In the genomic region with DNA sequence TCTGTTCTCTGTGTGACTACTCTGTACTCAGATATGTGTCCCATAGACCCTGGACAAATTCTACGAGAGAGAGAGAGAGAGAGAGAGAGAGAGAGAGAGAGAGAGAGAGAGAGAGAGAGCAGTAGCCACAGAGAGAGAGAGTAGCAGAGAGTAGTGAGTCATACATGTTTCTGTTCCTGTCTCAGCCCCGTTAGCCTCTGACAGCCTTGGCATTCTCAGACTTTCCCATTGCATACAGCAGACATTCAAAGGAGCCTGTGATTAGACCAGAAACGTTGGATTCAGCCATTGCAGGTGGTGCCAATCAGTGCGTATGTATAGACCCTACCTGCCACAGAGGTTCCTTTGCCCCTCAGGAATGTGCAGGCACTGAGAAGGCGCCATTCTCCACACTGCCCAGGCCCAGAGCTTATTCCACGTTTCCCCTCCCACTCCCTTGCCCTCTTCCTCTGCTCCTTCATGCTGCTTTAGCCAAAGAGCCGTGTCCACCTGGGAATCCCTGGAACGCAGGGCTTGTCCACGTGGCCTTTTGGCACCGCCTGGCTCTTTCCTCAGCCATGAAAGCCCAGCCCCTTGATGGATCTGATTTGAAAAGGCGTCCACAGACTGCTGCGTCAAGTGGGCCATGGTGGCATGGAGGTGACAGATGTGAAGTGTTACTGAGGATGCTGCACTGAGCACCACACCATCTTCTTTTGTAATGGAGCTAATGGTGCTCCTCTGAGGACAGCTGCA, we compare ENCODE assay signal across 28 mouse cellular contexts.
DNase-seq lines count a peak whose midpoint lies in the region; ATAC-seq and TF ChIP-seq lines count a peak whose summit lies in the region.
"Had no signal": no experiment of that assay in that cellular context is flagged by ENCODE, and none has a peak within 500 bp of the region (broad histone marks: within the 10 kb centered on the region; RNA-seq: fewer than 3 reads in every experiment).

No protein-coding gene starts in this region.

- WGBS in hindbrain, embryonic 10.5 days = 84% methylated on average over 12 of the region's 12 CpGs
- whole genome bisulfite sequencing in hindbrain, embryonic 11.5 days = 76% methylated on average over 12 of the region's 12 CpGs

- H3K27me3 ChIP-seq in hindbrain, embryonic 10.5 days (ENCODE audit: insufficient read depth, poor library complexity, severe bottlenecking) = no peaks in the 10 kb centered on the region; the same call in 1 of the 2 replicates
- no peaks in the 10 kb centered on the region for H3K27me3 ChIP-seq in hindbrain, embryonic 11.5 days (ENCODE audit: control insufficient read depth, insufficient read depth, low read length)
- H3K27me3 ChIP-seq: forebrain, embryonic 13.5 days; heart, embryonic 12.5 days; kidney, embryonic 15.5 days; liver, embryonic 15.5 days; lung, embryonic 15.5 days; neural tube, embryonic 15.5 days had no signal

- intact Hi-C loops in gastrocnemius, adult 2 months (cut with DNase I) = no loop called here

- no peak overlapping the region for H3K9ac ChIP-seq in hindbrain, embryonic 11.5 days (ENCODE audit: low read depth, low read length)
- H3K9ac ChIP-seq: forebrain, embryonic 13.5 days; heart, embryonic 12.5 days; kidney, embryonic 15.5 days; liver, embryonic 15.5 days; lung, embryonic 15.5 days; neural tube, embryonic 15.5 days had no signal

- no peak overlapping the region for H3K4me3 ChIP-seq in hindbrain, embryonic 10.5 days
- H3K4me3 ChIP-seq in hindbrain, embryonic 11.5 days (ENCODE audit: low read depth, low read length) = no peak overlapping the region
- H3K4me3 ChIP-seq in gastrocnemius, adult 2 months = no peak overlapping the region
- H3K4me3 ChIP-seq: forebrain, embryonic 13.5 days; heart, embryonic 12.5 days; kidney, embryonic 15.5 days; limb, embryonic 10.5 days; liver, embryonic 15.5 days; lung, embryonic 15.5 days; megakaryocyte, embryonic 14.5 days; neural tube, embryonic 15.5 days had no signal

- H3K36me3 ChIP-seq in hindbrain, embryonic 10.5 days = no peaks in the 10 kb centered on the region
- H3K36me3 ChIP-seq in hindbrain, embryonic 11.5 days (ENCODE audit: control insufficient read depth, insufficient read depth, low read length) = no peaks in the 10 kb centered on the region
- H3K36me3 ChIP-seq: G1E; heart, embryonic 12.5 days; kidney, embryonic 15.5 days; limb, embryonic 10.5 days; liver, embryonic 15.5 days; lung, embryonic 15.5 days; neural tube, embryonic 15.5 days had no signal

- ATAC-seq in hindbrain, embryonic 11.5 days (ENCODE audit: low FRiP score) = no peak
- ATAC-seq: activated CD4-positive, CD25-positive, alpha-beta regulatory T cell, adult 4 months; forebrain, embryonic 13.5 days; hindbrain, embryonic 16.5 days; intestine, embryonic 16.5 days had no signal

- peak; percentile 45 to 48 for DNase-seq in cerebellum, postnatal 14 days
- DNase-seq in cerebellum, adult 9-10 months = no peak
- DNase-seq in hindbrain, embryonic 10.5 days (ENCODE audit: low spot score) = no peak
- no peak for DNase-seq in hindbrain, embryonic 11.5 days (ENCODE audit: low spot score)
- DNase-seq in Muller cell, postnatal 12 days (ENCODE audit: inconsistent ontology term) = peak; percentile 66
- DNase-seq in adrenal gland, postnatal 10 days = peak; percentile 10
- DNase-seq in c-Kit-positive CD71-positive TER-119-positive erythroid progenitor cells, embryonic 14.5 days (ENCODE audit: low spot score) = no peak
- DNase-seq in gastrocnemius, adult 2 months = no peak
- DNase-seq: cerebellum, adult 2 months; gastrocnemius, postnatal 14 days; heart, adult 11 months; layer of hippocampus, adult 9-11 months; liver; lung, postnatal 36 days; thymus, adult 2 months; thymus, postnatal 4 days had no signal

- no peaks in the 10 kb centered on the region for H3K9me3 ChIP-seq in hindbrain, embryonic 10.5 days
- no peaks in the 10 kb centered on the region for H3K9me3 ChIP-seq in hindbrain, embryonic 11.5 days (ENCODE audit: control insufficient read depth, low read length)
- H3K9me3 ChIP-seq: forebrain, embryonic 13.5 days; G1E; heart, embryonic 12.5 days; kidney, embryonic 15.5 days; limb, embryonic 10.5 days; liver, embryonic 15.5 days; lung, embryonic 15.5 days; megakaryocyte, embryonic 14.5 days; neural tube, embryonic 15.5 days had no signal

- no peak for TF ChIP-seq CTCF in gastrocnemius, adult 2 months (IDR thresholded peaks at IDR 0.05)

- 0 out of 2 replicates have a peak, but pooled peaks cover 11% of the 10 kb centered on the region for H3K4me1 ChIP-seq in hindbrain, embryonic 10.5 days (replicated peaks)
- H3K4me1 ChIP-seq in hindbrain, embryonic 11.5 days (replicated peaks; ENCODE audit: control insufficient read depth, insufficient read depth, low read length) = no peaks in the 10 kb centered on the region
- H3K4me1 ChIP-seq: kidney, embryonic 15.5 days; liver, embryonic 15.5 days; lung, embryonic 15.5 days; megakaryocyte, embryonic 14.5 days; neural tube, embryonic 15.5 days had no signal

- no peak overlapping the region for H3K4me2 ChIP-seq in hindbrain, embryonic 11.5 days (replicated peaks; ENCODE audit: low read depth, low read length)
- H3K4me2 ChIP-seq: forebrain, embryonic 13.5 days; heart, embryonic 12.5 days; kidney, embryonic 15.5 days; liver, embryonic 15.5 days; lung, embryonic 15.5 days; neural tube, embryonic 15.5 days had no signal

- peak overlapping the region; percentile 29; the same call in 1 of the 2 replicates for H3K27ac ChIP-seq in hindbrain, embryonic 10.5 days
- no peak overlapping the region for H3K27ac ChIP-seq in hindbrain, embryonic 11.5 days (ENCODE audit: low read depth, low read length)
- no peak overlapping the region for H3K27ac ChIP-seq in gastrocnemius, adult 2 months
- H3K27ac ChIP-seq: forebrain, embryonic 13.5 days; kidney, embryonic 15.5 days; limb, embryonic 10.5 days; liver, embryonic 15.5 days; lung, embryonic 15.5 days; neural tube, embryonic 15.5 days had no signal

Comparison
In these comparisons a context has a peak if more than half of its experiments do, and no peak if none do; other contexts are left out.
1. DNase-seq: peak in cerebellum, postnatal 14 days (2 of 2), Muller cell, postnatal 12 days (single experiment) and adrenal gland, postnatal 10 days (single experiment); none in cerebellum, adult 9-10 months (single experiment), hindbrain, embryonic 10.5 days (single experiment), hindbrain, embryonic 11.5 days (single experiment), c-Kit-positive CD71-positive TER-119-positive erythroid progenitor cells, embryonic 14.5 days (single experiment) and gastrocnemius, adult 2 months (single experiment).